Mouse (Mus musculus) frontal cortex, postnatal 36 days (tissue): ENCODE data around the gene Naip2.
"Not testable (repeated sequence)": the region's sequence is repeated elsewhere in the genome, so short reads cannot be mapped to it uniquely, and the experiment has no call there.

Experiments
- DNase-seq, 2 experiments: peaks; one replicate each; pipeline ENCODE4 v3.0.0; 2022; ENCODE audit warnings: low spot score in 2 of 2

Gene Naip2

DNA sequence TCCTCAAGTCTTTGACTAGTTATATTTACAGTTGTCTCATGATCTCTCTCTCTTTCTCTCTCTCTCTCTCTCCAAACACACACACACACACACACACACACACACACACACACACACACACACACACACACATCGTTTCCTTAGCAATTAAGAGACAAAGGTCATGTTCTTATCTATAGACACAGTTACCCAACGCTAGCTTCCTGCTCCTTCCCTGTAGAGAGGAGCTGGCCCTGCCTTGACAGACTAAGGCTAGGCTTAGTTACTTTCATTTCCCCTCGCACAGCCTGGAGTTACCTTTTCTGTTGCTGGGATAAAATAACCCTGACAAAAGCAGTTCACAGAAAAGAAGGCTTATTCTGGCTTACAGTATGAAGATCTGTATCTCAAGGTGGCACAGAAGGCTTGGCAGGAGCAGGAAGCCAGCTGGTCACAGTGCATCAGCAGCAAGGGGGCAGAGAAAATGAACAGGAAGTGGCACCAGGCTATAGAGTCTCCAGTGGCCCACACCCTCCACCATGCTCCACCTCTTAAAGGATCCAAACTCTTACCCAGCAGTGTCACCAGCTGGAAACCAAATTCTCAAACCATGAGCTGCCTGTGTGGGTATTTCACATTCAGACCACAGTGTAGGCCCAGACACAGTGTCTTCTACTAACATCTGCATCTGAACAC is at the start of gene Naip2:
Naip2 (minus strand) TSS at position 434 of the 675 bp plus-strand sequence.
- not testable (repeated sequence) for DNase-seq

DNA sequence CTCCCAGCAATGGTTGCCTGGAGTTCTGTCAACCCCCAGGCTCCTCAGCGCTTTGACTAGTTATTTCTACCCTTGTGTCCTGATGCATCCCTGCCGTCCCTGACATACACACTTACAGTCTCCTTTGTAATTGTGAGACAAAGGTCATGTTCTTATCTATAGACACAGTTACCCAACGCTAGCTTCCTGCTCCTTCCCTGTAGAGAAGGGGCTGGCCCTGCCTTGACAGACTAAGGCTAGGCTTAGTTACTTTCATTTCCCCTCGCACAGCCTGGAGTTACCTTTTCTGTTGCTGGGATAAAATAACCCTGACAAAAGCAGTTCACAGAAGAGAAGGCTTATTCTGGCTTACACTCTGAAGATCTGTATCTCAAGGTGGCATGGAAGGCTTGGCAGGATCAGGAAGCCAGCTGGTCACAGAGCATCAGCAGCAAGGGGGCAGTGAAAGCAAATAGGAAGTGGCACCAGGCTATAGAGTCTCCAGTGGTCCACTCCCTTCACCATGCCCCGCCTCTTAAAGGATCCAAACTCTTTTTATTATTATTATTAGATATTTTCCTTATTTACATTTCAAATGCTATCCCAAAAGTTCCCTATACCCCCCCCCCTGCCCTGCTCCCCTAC is 45.1 kb upstream of the Naip2 start:
- DNase-seq = not testable (repeated sequence)

DNA sequence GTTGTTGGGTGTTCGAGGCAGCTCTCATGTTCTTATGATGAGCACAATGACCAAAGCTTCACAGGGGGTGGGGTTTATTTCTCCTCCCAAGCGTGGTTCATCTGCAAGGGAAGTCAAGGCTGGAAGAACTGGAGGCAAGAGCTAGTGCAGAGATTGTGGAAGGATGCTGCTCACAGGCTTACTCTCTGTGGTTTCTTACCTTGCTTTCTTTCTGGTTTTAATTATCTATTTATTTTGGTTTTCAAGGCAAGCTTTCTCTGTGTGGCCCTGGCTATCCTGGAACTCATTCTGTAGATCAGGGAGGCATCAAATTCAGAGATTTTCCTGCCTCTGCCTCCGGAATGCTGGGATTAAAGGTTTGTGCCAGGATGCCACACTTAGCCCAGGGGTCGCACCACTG is 44.3 kb upstream of the Naip2 start, which contains the start of gene Naip5:
Naip5 (minus strand) TSS at position 101 of the 400 bp plus-strand sequence.
- not testable (repeated sequence) for DNase-seq

DNA sequence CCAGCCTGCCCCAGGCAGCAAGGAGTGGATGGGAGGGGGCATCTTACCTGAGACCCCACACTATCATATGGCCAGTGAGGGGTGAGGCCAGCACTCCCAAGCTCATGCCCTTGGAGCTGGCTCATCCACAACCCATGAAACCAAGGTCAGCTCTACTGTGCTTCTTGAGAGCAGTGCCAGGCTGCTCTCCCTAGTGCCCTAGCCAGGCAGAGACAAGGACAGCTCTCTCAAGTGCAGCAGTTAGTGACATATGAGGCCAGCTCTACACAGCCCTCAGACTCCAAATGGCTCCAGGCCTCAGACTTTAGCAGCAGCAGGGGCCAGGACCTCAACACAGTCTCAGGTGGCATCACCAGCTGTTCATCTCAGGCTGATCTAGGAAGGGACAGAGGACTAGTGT is 41.8 kb upstream of the Naip2 start:
- no peak for DNase-seq

DNA sequence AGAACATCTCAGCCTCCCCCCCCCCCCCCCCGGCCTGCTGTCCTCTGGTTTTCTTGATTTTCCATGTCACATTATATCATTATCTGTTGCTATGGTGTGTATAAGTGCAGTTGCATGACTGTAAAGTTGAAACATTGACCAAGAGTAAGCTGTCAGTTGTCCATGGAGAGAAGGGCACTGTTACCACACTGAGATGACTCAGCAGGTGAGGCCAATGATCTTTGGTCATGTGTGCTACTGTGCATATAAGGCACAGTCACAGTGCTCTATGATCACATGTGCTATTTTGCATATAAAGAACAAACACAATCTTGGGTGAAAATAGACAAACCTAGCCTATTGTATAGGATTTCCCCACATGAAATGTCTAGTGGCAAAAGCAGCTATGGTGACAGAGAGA is 11.8 kb upstream of the Naip2 start:
- not testable (repeated sequence) for DNase-seq

DNA sequence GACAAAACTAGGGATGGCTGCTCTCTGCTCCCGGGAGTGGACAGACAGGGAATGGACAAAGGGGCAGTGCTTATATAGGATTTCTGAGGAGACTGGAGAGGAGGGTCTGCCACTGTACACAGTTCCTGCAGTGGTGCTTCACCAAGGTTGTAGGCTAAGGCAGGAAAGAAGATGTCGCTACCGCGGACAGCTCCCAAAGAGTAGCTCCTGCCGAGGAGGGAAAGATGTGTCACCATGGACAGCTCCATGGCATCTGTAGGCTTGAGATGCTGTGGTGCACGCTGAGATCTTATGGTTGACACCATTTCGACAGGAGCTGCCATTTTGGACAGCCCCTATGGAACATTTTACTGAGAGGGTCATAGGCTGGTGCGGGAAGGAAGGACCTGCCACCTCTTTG is 8.6 kb upstream of the Naip2 start:
- DNase-seq = no peak

DNA sequence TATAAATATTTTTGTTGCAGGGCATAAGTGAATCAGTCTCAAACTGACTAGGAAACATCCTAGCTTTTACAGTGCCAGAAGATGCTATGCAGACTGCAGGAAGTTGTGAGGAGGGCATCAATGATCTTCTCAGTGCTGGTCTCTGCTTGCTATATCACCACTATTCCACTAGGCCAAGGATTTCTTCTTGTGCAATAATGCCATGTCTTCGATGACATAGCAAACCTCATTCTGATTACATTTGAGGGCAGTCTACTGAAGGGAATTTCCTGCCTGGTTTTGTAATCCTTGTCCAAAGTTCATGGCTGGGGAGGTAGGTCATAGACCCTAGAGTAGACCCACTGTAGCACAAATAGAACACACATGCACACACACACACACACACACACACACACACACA is 1.4 kb upstream of the Naip2 start:
- DNase-seq = no peak

DNA sequence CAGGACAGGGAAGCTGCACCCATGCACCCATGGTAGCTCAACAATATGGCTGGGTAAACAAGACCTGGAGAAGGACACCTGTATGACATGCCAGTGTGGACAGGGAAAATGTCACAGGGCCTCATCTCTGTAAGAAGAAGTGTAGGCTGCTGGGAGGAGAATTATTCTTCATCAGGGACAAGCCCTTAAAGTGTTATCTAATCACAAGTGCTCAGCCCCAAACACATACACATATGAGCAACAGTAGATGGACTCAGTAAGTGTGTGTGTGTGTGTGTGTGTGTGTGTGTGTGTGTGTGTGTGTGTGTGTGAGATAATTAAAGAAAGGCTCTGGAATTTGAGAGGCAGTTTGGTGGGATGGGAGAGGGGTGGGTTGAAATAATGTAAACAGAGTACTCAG is 1.1 kb downstream of the Naip2 start:
- DNase-seq = no peak

DNA sequence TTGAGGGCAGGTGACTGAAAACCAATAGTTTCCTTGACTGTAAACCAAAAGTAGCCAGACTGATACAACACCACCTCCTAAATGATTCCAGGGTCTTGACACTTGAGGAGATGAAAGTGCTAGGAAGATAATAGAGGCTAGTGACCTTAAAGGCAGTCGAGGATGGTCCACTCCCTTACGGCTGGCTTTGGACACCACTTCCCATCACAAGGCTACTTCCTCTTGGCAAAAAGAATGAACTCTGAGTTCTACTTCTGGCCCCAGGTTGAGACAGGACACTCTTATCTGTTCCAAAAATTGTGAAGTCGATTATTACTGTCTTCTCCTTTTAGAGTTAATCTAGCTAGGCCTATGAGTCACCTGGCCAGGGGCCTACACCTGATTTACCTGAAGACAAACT is 6.5 kb downstream of the Naip2 start:
- no peak for DNase-seq

DNA sequence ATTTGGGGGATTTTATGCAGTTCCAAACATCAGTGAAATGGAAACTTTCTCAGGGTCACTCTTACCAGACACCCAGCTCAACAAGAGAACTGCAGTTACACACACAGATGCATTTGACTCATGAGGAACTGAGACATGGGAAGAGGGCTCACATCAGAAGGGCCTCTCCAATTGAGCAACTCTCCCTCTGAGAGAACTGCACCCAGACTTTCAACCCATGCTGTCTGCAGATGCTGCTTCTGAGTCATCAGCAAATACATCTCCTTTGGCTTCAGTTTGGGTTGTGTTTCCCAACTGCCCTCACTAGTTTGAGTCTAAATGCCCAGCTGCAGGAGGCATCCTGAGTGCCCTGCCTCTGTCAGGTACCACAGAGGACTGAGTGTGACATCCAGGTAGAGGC is 18.8 kb downstream of the Naip2 start:
- not testable (repeated sequence) for DNase-seq

DNA sequence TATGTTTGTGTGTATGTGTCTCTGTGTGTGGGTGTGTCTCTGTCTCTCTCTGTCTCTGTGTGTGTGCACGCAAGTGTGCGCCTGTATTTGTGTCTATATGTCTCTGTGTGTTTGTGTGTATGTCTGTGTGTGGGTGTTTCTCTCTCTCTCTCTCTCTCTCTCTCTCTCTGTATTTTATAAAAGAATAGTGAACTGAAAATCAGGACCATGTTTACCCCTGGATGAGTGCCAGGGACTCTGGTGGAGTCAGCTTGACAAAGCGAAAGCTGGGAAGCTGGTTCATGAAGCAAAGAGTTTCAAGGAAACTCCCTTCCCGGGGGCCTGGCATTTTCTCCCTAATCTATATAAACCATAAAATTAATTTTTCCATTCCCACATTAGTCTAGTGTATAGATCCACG is 27.5 kb downstream of the Naip2 start:
- DNase-seq = not testable (repeated sequence)

DNA sequence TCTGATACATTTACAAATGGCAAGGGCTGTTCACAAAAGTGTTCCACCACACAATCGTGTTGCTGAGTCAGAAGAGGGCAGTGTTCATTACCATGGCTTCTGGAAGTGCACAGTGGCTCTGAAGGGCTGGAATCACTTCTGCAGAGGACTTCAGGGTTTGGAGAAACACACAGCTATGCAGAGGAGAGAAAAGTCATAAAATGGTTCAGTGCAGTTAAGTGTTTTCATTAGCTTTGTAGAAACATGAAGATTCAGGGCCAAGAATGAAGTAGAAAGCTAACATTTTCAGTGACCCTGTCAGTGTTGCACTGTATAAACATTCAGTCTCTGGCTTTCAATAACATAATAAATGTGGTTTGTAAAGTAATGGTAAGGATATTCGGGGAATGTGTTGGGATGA is 35.5 kb downstream of the Naip2 start:
- not testable (repeated sequence) for DNase-seq

DNA sequence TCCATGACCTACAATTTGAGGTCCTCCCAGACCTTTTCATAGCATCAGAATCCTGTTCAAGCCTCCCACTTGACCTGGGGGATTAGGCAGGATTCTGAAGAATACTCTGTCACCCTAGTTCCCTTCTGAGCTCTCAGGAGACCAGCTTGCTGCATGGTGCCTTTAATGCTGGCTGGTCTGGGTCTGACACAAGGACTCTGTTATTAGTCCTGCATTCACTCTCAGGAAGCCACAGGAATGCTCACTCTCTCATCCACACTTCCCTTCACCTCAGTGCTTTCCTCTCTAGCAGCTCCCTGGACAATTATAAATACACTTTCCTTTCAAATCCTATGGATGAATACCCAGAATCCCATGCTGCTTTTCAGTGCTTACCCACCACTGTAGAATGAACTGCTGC is 39.4 kb downstream of the Naip2 start:
- DNase-seq = not testable (repeated sequence)

DNA sequence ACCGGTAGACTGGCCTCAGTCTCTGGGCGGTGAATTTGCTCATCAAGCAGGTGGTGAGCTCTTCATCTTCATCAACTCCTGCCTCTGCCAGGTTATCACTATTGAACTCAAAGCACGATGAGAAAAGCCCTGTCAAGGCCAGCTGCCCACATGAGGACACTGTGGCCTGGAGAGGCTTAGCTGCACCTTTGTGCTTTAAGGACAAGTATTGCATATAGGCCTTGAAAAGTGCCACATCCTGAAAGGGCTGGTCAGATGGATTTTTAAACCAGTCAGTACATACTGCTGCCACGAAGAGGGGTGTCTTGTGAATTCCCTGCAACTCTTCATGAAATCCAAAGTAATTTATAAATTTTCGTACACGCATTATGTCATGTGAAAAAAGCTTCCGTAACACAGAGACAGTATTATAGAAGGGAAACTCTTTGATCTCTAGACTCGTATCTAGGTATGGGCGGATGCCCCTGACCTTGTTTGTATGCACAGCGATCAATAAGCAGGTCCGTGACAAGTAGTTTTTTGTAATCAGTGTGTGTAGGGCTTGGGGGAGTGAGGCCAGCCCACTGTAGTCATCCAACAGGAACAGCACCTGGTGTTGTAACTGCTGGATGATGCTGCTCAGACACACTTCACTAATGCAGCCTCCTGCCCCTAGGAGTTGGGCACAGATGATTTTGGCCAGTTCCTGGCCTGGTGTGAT is 40.6 kb downstream of the Naip2 start:
- not testable (repeated sequence) for DNase-seq

DNA sequence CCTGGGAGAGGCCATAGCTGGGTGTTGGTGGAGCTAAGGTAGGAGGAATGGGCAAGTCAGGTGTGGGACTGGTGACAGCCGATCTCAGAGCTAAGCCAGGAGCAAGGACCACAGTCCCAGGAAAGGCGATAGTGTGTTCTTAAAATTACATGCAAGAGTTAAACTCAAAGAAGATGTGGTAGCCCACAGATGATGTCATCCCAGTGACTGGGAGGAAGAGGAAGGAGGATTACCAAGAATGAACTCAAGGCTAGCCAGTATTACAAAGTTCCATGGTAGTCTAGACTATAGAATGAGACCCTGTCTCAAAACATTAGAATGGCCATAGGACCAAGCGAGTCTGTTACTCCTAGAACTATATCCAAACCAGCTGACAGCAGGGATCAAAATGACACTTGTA is 45.3 kb downstream of the Naip2 start:
- no peak for DNase-seq

DNA sequence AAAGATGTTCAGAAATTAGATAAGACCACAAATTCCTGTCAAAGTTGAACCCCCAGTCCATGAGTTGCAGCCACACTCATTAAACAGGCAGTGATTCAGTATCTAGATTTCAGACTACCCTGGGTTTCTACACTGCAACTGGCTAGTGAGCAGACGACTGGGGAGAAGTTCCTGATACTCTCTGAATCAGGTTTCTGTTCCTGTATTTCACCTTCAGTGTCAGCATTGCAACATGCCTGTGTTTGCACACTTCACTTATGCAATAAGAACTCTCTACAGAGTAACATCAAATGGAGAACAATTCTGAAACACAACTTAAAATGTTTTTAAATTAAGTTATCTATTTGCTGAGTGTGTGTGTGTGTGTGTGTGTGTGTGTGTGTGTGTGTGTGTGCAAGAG is 49.2 kb downstream of the Naip2 start:
- DNase-seq = no peak

DNA sequence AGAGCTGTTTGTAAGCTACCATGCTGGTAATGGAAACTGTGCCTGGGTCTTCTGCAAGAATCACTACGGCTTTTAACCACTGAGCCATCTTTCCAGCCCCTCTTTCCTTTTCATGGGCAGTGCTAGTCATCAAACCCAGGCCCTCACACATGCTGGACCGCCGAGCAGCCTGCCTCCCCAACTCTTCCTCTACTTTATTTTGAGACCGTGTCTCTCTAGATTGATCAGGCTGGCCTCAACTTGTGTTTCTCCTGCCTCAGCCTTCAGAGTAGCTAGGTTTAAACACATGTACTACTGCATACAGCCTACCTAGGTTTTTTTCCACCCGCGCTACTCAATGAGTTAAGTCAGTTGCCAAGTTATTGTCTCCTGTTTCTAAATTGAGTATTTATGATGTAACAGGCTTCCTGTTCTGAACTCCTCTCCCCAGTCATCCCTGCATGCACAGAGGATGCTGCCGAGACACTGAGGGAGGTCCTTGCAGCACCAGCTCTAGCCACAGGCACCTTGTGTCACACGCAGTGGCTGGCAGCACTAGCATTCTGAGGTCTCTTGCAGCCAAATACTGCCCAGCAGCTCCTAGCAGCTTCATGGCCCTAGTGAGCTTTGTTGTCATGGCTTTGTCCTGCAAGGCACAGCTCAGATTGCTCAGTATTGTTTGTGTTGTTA is 60.1 kb downstream of the Naip2 start:
- no peak for DNase-seq

DNA sequence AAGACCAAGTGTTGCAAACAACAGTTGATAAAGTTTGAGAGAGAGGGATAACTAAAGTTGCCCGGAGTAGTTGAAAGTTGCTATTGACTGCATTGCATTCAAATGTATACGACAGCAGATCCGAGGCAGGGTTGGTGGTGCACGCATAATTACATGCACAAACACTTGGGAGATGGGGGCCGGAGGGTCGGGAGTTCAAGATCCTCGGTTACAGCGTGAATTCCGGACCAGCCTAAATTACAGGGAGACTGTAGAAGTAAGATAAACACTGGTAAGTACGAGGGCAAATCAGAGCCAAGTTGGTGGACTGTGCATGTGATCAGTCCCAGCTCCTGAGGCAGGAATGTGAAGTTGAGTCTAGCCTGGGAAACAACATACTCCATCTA is 76.6 kb downstream of the Naip2 start:
- DNase-seq = no peak

DNA sequence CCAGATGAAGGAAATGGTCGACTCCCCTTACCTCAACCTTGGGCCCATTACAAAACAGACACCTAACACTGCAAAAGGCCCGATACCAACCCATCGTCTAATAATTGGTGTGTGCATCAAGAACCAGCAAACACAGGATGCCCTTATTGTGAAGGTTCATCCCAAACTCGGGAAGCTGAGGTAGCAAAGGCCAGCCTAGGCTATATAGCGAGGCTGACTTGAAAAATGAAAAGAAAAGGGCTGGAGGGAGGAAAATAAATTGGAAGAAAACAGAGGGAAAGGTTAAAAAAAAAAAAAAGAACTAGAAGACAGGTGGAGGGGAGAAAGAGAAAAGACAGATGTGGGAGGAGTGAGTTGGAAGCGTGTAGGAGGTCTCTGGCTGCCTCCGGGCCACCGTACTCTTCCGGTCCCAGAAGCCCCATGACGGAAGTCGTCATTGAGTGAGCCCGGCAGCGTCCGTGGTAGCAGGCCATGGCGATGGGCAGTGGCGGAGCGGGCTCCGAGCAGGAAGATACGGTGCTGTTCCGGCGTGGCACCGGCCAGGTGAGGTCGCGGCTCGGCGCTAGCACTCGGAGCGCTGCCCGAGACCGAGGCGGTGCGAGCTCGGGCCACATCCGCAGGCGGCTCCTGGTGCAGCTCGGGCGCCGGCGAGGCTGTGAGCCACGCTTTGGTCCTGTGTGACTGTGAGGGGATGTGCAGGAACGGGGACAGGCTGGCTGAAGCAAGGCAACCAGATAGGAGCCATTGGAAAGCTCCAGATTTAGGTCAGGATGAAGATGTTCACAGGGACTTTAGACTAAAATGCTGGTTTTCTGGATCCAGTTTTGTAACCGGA is 77.3 kb downstream of the Naip2 start, which contains the start of gene Smn1:
Smn1 (plus strand) TSS at position 430 of the 835 bp plus-strand sequence.
- DNase-seq = peak; percentile 97 to 98

DNA sequence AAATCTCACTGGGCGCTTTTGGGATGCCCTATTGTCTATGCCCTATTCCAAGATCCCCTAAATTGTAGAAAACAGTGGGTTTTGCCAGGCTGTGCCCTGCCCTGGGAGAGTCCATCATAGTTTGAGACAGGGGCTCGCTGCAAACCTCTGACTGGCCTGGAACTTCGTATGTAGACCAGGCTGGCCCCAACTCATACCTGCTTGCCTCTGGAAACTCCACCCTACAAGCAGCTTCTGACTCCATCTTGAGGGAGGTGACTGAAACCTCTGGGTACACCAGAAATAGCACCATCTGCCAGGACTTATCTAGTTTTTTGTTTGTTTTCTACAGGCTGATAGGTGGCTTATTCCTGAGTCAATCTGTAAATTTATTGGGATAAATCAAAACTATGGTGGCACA is 77.9 kb downstream of the Naip2 start:
- no peak for DNase-seq

DNA sequence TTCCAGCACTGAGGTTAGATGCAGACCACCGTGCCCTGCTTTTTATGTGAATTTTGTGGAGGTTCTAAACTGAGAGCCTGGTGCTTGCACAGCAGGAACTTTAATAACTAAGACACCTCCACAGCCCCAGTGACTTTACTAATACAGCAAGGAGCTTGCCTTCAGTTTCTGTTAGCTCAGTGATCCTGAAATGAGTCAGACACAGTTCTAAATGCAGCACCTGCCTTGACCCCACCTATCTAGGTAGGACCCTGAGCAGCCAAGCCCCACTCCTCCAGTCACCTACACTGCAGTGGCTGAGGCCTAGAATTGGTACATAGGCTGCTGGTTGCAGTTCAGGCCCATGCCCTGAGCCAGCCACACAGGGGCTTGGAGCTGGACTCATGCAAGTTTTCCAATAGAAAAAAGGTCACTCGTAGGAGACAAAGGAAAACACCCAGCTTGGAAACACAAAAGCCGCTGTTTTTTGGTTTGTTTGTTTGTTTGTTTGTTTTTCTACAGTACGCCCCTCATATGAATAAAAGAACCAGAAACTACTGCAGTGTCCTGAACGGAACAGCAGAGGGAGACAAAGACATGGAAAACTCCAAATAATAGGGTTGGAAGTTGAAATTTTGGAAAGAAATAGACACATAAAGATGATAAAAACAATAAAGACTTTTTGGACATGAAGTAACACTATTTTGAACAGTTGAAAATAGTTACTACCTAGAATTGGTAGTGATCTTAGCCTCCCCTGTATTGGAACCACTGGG is 89.5 kb downstream of the Naip2 start:
- DNase-seq = no peak
